Mouse (Mus musculus): ENCODE measurements at regions not wholly inside any gene's neighbourhood (a gene's known extent, or its start where the extent isn't known, plus 50 kb on each side); places are given as distances from the start of the nearest gene placed in this dataset.

DNA sequence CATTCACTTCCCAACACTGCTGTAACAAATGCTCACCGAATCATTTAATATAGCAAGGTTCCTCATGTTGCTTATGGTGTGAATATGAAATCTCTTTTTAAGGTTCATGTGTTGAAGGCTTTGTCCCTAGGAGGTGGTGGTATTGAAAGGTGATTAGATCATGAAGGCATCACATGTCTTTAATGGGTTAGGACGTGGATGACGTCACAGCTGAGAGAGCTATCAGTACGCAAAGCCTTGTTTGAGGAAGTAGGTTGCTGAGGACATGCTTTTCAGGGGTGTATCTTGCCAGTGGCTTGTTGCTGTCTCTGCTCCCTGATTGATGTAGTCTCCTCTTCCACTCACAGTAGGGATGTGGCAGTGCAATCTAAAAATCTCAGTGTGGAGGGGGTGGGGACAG, 69.8 kb upstream of the Arsj start:
- no peak for DNase-seq (ENCODE audit: low read depth)

DNA sequence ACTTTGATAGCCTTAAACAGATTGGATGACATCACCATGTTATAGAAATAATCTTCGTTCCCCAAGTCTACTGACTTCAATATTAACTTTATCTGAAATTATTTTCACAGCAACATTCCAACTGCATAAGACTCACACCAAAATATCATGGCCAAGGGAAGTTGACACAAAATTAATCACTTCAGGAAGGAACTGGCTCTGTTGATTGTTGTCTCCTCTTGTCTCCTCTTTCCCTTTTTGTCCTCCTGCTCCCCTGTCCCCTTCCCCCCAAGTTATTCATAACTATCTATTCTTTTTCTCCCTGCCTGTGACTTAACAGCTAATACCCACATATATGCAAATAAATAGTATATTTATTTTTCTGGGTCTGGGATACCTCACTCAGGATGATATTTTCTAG, 67.6 kb upstream of the Arsj start:
- no peak for DNase-seq (ENCODE audit: low read depth)

GRCm38 (mm10) chr3:126299257-126299656, 64.2 kb upstream of the Arsj start:
- no peak for DNase-seq (ENCODE audit: low read depth)

DNA sequence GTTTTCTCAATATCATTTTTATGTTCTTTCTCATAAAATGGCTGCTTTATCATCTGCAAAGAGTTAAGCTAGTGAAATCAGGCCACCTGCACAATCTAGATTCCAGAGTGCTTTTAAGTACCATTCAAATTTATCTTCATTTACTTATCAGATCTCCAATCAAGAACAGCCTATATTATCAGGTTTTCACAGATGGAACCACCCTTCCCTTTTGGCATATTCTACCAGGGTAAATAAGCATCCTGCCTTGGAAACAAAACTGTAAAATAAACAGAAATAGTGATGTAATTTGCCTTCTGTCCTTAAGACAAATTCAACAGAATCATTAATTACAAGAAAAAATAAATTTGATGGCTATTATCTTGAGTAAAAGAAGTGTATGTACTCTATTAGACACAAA, 55.2 kb upstream of the Arsj start:
- DNase-seq (ENCODE audit: low read depth) = no peak
